Mouse (Mus musculus) kidney, adult 2 months (tissue): ENCODE results near the gene Cc2d1a.

Experiments
- CTCF ChIP-seq: fragments of 200-500 bp; conservative IDR thresholded peaks from 2 replicates; pipeline ENCODE4 v1.5.1; 2011; ENCODE audit warnings: low read depth, mild to moderate bottlenecking, control low read depth, low read length, moderate library complexity, mixed read lengths; ENCODE audit not compliant: insufficient read depth, insufficient read length
- POLR2A ChIP-seq: fragments of 200-500 bp; IDR thresholded peaks from one replicate; pipeline ENCODE4 v1.6.1; 2011; ENCODE audit warnings: low read depth, low read length, control low read depth

- TF ChIP-seq POLR2A (no peak), CTCF (no peak)
Measured at GRCm38 (mm10) chr8:84148531-84148850, 755 bp upstream of the Cc2d1a start.
